In the genomic region with DNA sequence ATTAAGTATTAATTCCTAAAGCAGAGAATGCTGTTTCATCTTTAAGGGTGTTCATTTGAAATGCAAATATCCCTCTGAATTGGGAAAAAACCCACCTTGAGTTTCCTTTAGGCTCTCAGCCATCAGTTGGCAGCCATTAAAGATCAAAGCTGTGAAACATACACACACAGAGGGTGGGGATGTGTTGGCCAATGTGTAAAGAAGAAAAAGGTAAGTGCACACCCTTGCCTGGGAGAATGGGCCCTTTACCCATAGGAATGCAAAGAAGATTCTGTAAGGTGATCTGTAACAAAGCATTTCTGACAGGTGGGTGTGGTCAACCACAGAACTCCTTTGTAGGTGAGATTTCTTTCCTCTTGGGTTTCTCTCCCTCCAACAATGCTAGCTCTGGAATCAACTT, we compare ENCODE assay signal across 24 mouse cellular contexts.
DNase-seq lines count a peak whose midpoint lies in the region; ATAC-seq and TF ChIP-seq lines count a peak whose summit lies in the region.
"Had no signal": no experiment of that assay in that cellular context is flagged by ENCODE, and none has a peak within 500 bp of the region (broad histone marks: within the 10 kb centered on the region; RNA-seq: fewer than 3 reads in every experiment).

No protein-coding gene starts in this region.

- DNase-seq in ES-CJ7 (ENCODE audit: low read depth, low spot score): peak; percentile 90
- DNase-seq in ES-E14 (ENCODE audit: low read depth, low spot score): peak; percentile 78
- peak; percentile 60 for DNase-seq in WW6 (ENCODE audit: low read depth, low spot score)
- DNase-seq in embryonic facial prominence, embryonic 14.5 days (ENCODE audit: low spot score): peak; percentile 68
- DNase-seq in thymus, postnatal 10 days (ENCODE audit: low spot score in 2 of 2): no peak
- no peak for DNase-seq in right cerebral cortex, adult 2 months (ENCODE audit: low spot score in 2 of 2)
- DNase-seq in gastrocnemius, postnatal 25 days: no peak
- DNase-seq: adrenal gland, adult 8-10 months; adrenal gland, postnatal 14 days; adrenal gland, postnatal 36 days; cerebellum, adult 11-12 months; cerebellum, adult 2 months; cerebellum, adult 9-10 months; cerebellum, postnatal 10 days; cerebellum, postnatal 25 days had no signal

- H3K4me1 ChIP-seq in ES-E14 (ENCODE audit: control insufficient read depth in 2 of 2, insufficient read depth in 2 of 2, low read length in 2 of 2, poor library complexity in 1 of 2): peaks cover 0 to 2% of the 10 kb centered on the region in 2 experiments; a peak in 1 of 4 replicates
- no peaks in the 10 kb centered on the region for H3K4me1 ChIP-seq in embryonic facial prominence, embryonic 14.5 days (ENCODE audit: control insufficient read depth, insufficient read depth, low read length)
- H3K4me1 ChIP-seq: embryonic facial prominence, embryonic 12.5 days; embryonic facial prominence, embryonic 15.5 days; forebrain, embryonic 10.5 days; forebrain, embryonic 12.5 days had no signal

- H3K9ac ChIP-seq in ES-E14 (ENCODE audit: insufficient read depth, low read depth, low read length, poor library complexity, severe bottlenecking): no peak overlapping the region
- no peak overlapping the region for H3K9ac ChIP-seq in embryonic facial prominence, embryonic 14.5 days (ENCODE audit: low read depth, low read length)
- H3K9ac ChIP-seq: embryonic facial prominence, embryonic 12.5 days; embryonic facial prominence, embryonic 15.5 days; forebrain, embryonic 12.5 days had no signal

- no peaks in the 10 kb centered on the region for H3K27me3 ChIP-seq in embryonic facial prominence, embryonic 14.5 days (replicated peaks; ENCODE audit: control insufficient read depth, insufficient read depth, low read length)
- H3K27me3 ChIP-seq: embryonic facial prominence, embryonic 12.5 days; embryonic facial prominence, embryonic 15.5 days; forebrain, embryonic 12.5 days had no signal

- H3K36me3 ChIP-seq in ES-E14 (ENCODE audit: control insufficient read depth, insufficient read depth, low read length, poor library complexity, severe bottlenecking): no peaks in the 10 kb centered on the region
- H3K36me3 ChIP-seq in embryonic facial prominence, embryonic 14.5 days (ENCODE audit: control insufficient read depth, insufficient read depth, low read length): no peaks in the 10 kb centered on the region
- H3K36me3 ChIP-seq: embryonic facial prominence, embryonic 12.5 days; embryonic facial prominence, embryonic 15.5 days; forebrain, embryonic 10.5 days; forebrain, embryonic 12.5 days had no signal

- no peak overlapping the region for H3K4me2 ChIP-seq in embryonic facial prominence, embryonic 14.5 days (ENCODE audit: low read depth, low read length)
- H3K4me2 ChIP-seq: embryonic facial prominence, embryonic 12.5 days; embryonic facial prominence, embryonic 15.5 days; forebrain, embryonic 12.5 days had no signal

- no peak overlapping the region for H3K4me3 ChIP-seq in ES-E14 (ENCODE audit: insufficient read depth in 1 of 2, low read depth in 1 of 2, low read length in 2 of 2, poor library complexity in 1 of 2, severe bottlenecking in 1 of 2)
- H3K4me3 ChIP-seq in embryonic facial prominence, embryonic 14.5 days (ENCODE audit: low read depth, low read length): no peak overlapping the region
- H3K4me3 ChIP-seq: embryonic facial prominence, embryonic 12.5 days; embryonic facial prominence, embryonic 15.5 days; erythroblast, embryonic 14.5 days; forebrain, embryonic 10.5 days; forebrain, embryonic 12.5 days had no signal

- no peak overlapping the region for H3K27ac ChIP-seq in ES-E14 (ENCODE audit: insufficient read depth, low read depth, low read length, poor library complexity, severe bottlenecking)
- no peak overlapping the region for H3K27ac ChIP-seq in embryonic facial prominence, embryonic 14.5 days (replicated peaks; ENCODE audit: low read depth, low read length)
- H3K27ac ChIP-seq: embryonic facial prominence, embryonic 12.5 days; embryonic facial prominence, embryonic 15.5 days; forebrain, embryonic 10.5 days; forebrain, embryonic 12.5 days had no signal

- peak; percentile 91 for ATAC-seq in embryonic facial prominence, embryonic 14.5 days (ENCODE audit: low read depth)
- no peak for ATAC-seq in megakaryocyte, adult 5-6 weeks (ENCODE audit: poor library complexity, severe bottlenecking)
- ATAC-seq: activated CD4-positive, CD25-positive, alpha-beta regulatory T cell, adult 4 months; forebrain, embryonic 14.5 days; forebrain, embryonic 16.5 days had no signal

- in situ Hi-C loops in ES-E14 (cut with MboI; ENCODE audit: low sequenced_read_pairs in 2 of 2, unreplicated experiment in 2 of 2): no loop called here

- no peaks in the 10 kb centered on the region for H3K9me3 ChIP-seq in ES-E14 (ENCODE audit: control insufficient read depth, insufficient read depth, low read depth, low read length)
- no peaks in the 10 kb centered on the region for H3K9me3 ChIP-seq in embryonic facial prominence, embryonic 14.5 days (ENCODE audit: control insufficient read depth, low read length)
- H3K9me3 ChIP-seq: embryonic facial prominence, embryonic 12.5 days; embryonic facial prominence, embryonic 15.5 days; forebrain, embryonic 10.5 days; forebrain, embryonic 12.5 days had no signal

TF ChIP-seq in ES-E14, 5 proteins besides CTCF, POLR2A, EP300 and RAD21:
- TF ChIP-seq HCFC1 (IDR thresholded peaks at IDR 0.05; ENCODE audit: borderline replicate concordance, insufficient read depth, low read length) (no peak), ZNF384 (IDR thresholded peaks at IDR 0.05; ENCODE audit: low read depth, low read length) (no peak), CHD2 (IDR thresholded peaks at IDR 0.05; ENCODE audit: low read depth, low read length) (0 out of 2 replicates have a peak, but pooled peaks have one; percentile 24), ZC3H11A (IDR thresholded peaks at IDR 0.05; ENCODE audit: borderline replicate concordance, low read depth, low read length) (no peak)
TF ChIP-seq in ES-E14: peak in this region for 1.

Comparison
In these comparisons a context has a peak if more than half of its experiments do, and no peak if none do; other contexts are left out.
1. DNase-seq: peak in ES-CJ7 (single experiment), ES-E14 (single experiment), WW6 (single experiment) and embryonic facial prominence, embryonic 14.5 days (single experiment); none in thymus, postnatal 10 days (0 of 2), right cerebral cortex, adult 2 months (0 of 2) and gastrocnemius, postnatal 25 days (single experiment).